Mouse (Mus musculus) adrenal gland, postnatal 4 days (tissue): ENCODE measurements at regions not wholly inside any gene's neighbourhood (a gene's known extent, or its start where the extent isn't known, plus 50 kb on each side); places are given as distances from the start of the nearest gene placed in this dataset.

ENCODE experiments used
- DNase-seq, 2 experiments: peaks; one replicate each; pipeline ENCODE4 v3.0.0; 2021 to 2022; ENCODE audit warnings: low spot score in 2 of 2, mixed read lengths in 2 of 2

- no peak for DNase-seq
These were observed 352.7 kb upstream of the Cdh11 start for GRCm38 (mm10) chr8:103138136-103138535.

- DNase-seq: no peak
These were observed 359.4 kb upstream of the Cdh11 start for GRCm38 (mm10) chr8:103144835-103145234.

- no peak for DNase-seq
These were observed 362.6 kb upstream of the Cdh11 start for GRCm38 (mm10) chr8:103148013-103148412.

GRCm38 (mm10) chr8:103148447-103148846 is 363.0 kb upstream of the Cdh11 start:
- no peak for DNase-seq

- no peak for DNase-seq
These were observed 381.3 kb upstream of the Cdh11 start for GRCm38 (mm10) chr8:103166623-103167316.

GRCm38 (mm10) chr8:103173313-103173712 is 387.9 kb upstream of the Cdh11 start:
- no peak for DNase-seq

- no peak for DNase-seq
These were observed 388.5 kb upstream of the Cdh11 start for GRCm38 (mm10) chr8:103173803-103174429.

GRCm38 (mm10) chr8:103180661-103181060 is 395.2 kb upstream of the Cdh11 start:
- no peak for DNase-seq

GRCm38 (mm10) chr8:103188720-103189498 is 403.5 kb upstream of the Cdh11 start:
- DNase-seq: no peak

- no peak for DNase-seq
These were observed 412.8 kb upstream of the Cdh11 start for GRCm38 (mm10) chr8:103198251-103198650.

- DNase-seq: no peak
These were observed 414.5 kb upstream of the Cdh11 start for GRCm38 (mm10) chr8:103199696-103200615.

- DNase-seq: no peak
These were observed 418.3 kb upstream of the Cdh11 start for GRCm38 (mm10) chr8:103203710-103204109.

GRCm38 (mm10) chr8:103214606-103215005 is 429.2 kb upstream of the Cdh11 start:
- DNase-seq: no peak

- DNase-seq: no peak
These were observed 445.5 kb upstream of the Cdh11 start for GRCm38 (mm10) chr8:103230741-103231475.

- DNase-seq: no peak
These were observed 448.9 kb upstream of the Cdh11 start for GRCm38 (mm10) chr8:103234374-103234773.

- DNase-seq: no peak
These were observed 450.2 kb upstream of the Cdh11 start for GRCm38 (mm10) chr8:103235614-103236013.

- DNase-seq: no peak
These were observed 453.1 kb upstream of the Cdh11 start for GRCm38 (mm10) chr8:103238456-103238970.

GRCm38 (mm10) chr8:103244169-103244568 is 458.7 kb upstream of the Cdh11 start:
- DNase-seq: no peak

GRCm38 (mm10) chr8:103244658-103245057 is 459.2 kb upstream of the Cdh11 start:
- DNase-seq: no peak

GRCm38 (mm10) chr8:103245864-103246263 is 460.4 kb upstream of the Cdh11 start:
- no peak for DNase-seq
